Mouse (Mus musculus) adipose tissue, adult 10 weeks (tissue): Measurements from ENCODE around the gene Arsk. TPM values are rescaled to one million over a fixed set of nuclear protein-coding genes. Genes with fewer than 3 reads are reported as not detected.

Source experiments
- polyA plus RNA-seq: library from polyadenylated mRNA; stranded (reverse); fragments of 350-450 nt; fragmentation: Illumina TruSeq; extraction: RNeasy Lipid Tissue Mini Kit (QIAGEN cat#74804); gene quantifications from one replicate; pipeline ENCODE4 v1.2.3, GENCODE M21; 2014; ENCODE audit warnings: low read depth, low replicate concordance

Gene Arsk
- 13.6 TPM for polyA plus RNA-seq

DNA sequence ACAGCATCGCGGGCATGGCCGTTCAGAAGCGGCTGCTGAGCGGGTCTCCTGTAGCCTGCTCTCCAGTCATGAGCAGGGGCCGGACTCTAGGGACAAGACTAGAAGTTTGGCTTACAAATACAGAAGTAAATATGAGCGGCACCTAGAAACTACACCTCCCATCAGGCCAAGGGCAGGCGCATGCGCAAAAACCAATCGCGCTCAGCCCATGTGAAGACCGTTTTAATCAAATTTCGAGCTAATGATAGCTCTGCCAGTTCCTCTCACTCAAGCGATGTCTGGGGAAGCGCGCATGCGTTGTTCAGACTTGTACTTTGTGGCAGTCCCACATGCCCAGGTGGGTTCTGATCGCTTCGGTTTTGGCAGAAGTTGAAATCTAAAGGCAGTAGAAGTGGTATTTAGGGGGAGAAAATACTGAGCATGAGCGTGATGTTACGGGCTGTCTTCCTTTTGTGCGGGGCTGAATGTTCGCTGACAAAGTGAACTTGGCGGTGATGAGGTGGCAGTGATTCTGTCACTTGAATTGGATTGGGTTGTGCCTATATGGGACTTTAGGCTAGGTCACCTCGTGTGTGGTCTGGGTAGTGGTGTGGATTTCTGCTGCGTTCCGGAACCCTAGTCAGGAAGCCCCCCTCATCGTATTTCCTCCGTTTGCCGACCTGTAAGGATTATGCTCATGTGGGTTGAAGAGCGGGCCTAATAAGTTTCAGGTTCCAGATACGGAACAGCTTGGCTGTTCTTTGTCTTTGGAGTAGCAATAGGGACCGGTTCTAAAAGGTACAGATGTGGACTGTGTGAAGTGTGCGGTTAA is at the start of gene Arsk, which contains the start of gene Ttc37:
TSS of gene Arsk (minus strand) at position 168 of the 811 bp plus-strand sequence.
TSS of gene Ttc37 (plus strand) at position 242 of the 811 bp plus-strand sequence.

DNA sequence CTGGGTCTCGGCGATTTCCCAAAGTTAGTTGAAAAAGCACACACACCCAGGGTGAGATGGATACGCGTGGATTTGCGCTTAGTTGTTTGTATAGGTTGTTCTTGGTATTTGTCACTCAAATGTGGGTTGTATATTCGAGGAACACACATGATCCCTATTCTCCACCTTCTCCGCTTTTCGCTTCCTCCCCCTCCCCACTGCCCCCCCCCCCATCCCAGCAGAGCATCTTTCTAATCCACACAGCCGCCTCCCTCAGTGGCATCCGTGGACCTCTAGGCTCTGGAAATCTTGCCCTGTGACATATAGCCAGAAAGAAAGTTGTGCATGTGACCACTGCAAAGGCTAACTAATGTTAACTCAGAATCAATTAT is 41.6 kb downstream of the Arsk start, which contains the start of gene Gpr150:
TSS of gene Gpr150 (minus strand) at position 101 of the 371 bp plus-strand sequence.

DNA sequence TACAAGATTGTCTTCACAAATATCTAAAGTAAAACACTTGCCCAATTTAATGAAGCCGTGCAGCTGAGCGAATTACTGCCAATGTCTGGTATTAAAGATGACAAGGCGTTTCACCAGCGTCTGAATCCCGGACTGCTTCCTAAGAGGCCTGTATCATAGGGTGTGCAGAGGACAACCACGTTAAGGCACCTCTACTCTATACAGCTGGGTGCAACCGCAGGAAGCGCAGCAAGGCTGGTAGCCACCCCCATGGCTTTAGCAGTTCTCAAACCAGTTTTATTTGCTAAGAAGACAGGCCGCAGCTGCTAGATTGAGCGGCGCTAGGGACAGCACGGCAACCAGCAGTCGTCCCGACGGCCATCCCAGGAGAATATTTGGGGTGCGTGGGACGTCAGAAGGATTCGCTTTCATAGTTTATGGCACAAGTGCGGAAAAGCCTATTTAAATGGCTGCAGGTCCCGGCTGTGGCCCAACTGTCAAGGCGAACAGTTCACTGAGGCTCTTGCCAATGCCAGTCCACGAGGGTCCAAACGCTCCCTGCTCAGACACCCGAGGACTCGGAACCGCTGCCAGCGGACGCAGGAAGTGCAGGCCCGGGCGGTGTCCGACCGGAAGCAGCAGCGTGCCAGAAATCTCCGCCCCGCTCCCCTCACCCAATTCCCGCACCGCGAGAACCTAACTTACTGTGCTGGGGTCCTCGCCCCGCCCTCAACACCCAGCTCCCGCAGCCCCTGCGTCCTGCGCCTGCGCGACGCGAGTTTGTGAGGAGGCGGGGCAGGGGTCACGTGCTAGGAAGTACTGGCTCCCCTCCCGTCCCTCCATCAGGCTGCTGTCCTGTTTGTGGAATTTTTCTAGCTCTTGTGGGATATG is 80.3 kb downstream of the Arsk start, which contains the start of gene Rfesd:
TSS of gene Rfesd (minus strand) at position 746 of the 870 bp plus-strand sequence.

Other genes starting within 250 kb of the Arsk start
- gene Rhobtb3, start 154.7 kb downstream of the Arsk start, polyA plus RNA-seq = 14.3 TPM
- gene Spata9, start 131.5 kb downstream of the Arsk start, polyA plus RNA-seq = 3.7 TPM
- 25.0 TPM for gene Rfesd, start 79.9 kb downstream of the Arsk start, polyA plus RNA-seq
- gene Gpr150, start 41.7 kb downstream of the Arsk start, polyA plus RNA-seq = 0.14 TPM
- gene Ttc37, start 74 bp upstream of the Arsk start, polyA plus RNA-seq = 9.6 TPM
- gene Fam81b, start 206.4 kb upstream of the Arsk start, polyA plus RNA-seq = 1.2 TPM